Mouse (Mus musculus): Measurements from ENCODE around the gene Klhl30. TPM values are rescaled to one million over a fixed set of nuclear protein-coding genes. Genes with fewer than 3 reads are reported as not detected.

Klhl30 gene
- total RNA-seq (2023): not detected

GRCm38 (mm10) chr1:91350841-91351240, at the start of gene Klhl30:
Klhl30 (plus strand) TSS chr1:91351016.

DNA sequence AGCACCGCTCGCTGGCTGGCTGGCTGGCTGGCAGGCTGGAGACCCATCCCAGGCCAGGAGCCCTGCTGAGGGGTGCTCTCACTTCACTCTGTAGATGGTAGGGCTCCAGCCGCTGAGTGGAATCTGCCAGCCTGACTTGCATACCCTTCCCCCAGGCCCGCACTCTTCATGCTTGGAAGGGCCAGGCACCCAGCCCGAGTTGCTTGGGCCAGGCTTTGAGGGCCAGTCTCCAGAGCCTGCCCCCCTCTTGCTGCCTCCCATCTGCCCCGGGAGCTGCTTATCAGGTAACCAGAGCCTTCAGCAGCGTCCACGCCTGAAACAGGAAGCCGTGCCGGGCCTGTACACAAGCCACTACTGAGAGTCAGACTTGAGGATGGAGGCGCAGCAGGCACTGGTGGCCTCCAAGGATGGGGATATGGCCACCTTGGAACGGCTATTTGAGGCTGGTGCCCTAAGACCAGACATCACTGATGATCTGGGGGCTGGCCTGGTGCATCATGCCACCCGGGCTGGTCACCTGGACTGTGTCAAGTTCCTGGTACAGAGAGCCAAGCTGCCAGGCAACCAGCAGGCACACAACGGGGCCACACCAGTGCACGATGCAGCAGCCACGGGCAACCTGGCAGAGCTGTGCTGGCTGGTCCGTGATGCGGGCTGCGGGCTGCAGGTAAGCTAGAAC, 28.9 kb upstream of the Klhl30 start, which contains the start of gene Espnl:
Gene Espnl (plus strand): TSS at position 316 of the 679 bp plus-strand sequence.

DNA sequence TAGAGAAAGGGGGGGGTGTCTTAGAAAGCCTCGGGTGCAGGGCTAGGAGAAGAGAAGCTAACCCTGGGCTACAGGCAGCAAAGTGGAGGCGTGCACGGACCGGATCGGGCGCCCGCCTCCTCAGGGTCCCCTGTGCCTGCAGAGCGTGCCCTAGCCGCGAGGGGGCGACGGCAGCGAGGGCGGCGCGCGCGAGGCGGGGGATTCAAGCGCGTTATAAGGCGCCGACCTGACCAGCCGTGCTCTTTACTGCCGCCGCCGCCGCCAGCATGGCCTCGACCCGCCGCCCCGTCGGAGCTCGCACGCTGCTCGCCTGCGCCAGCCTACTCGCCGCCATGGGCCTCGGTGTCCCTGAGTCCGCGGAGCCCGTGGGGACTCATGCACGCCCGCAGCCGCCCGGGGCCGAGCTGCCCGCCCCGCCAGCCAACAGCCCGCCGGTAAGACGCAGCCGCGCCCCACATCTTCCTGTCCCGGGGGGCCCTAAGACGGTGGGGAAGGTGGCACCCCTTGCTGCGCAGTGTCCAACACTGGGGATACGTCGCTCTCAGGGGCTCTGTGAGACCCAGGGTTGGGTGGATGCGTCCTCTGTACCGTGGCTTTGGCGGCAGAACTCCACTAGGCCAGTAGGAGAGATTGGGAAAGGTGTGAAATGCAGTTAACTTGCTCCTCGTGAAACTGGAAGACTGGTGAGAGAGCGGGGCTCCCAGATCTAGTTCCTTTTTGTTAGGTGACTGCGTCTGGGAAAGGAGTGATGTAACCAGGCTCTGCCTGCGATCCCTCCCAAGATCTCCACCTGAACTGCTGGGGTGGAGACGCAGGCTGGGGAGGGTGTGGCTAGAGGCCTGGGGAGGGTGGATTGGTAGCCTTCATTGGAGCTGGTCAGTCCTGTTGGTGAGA, 15.6 kb downstream of the Klhl30 start, which contains the start of gene Erfe:
Gene Erfe (plus strand): TSS at position 216 of the 894 bp plus-strand sequence.

DNA sequence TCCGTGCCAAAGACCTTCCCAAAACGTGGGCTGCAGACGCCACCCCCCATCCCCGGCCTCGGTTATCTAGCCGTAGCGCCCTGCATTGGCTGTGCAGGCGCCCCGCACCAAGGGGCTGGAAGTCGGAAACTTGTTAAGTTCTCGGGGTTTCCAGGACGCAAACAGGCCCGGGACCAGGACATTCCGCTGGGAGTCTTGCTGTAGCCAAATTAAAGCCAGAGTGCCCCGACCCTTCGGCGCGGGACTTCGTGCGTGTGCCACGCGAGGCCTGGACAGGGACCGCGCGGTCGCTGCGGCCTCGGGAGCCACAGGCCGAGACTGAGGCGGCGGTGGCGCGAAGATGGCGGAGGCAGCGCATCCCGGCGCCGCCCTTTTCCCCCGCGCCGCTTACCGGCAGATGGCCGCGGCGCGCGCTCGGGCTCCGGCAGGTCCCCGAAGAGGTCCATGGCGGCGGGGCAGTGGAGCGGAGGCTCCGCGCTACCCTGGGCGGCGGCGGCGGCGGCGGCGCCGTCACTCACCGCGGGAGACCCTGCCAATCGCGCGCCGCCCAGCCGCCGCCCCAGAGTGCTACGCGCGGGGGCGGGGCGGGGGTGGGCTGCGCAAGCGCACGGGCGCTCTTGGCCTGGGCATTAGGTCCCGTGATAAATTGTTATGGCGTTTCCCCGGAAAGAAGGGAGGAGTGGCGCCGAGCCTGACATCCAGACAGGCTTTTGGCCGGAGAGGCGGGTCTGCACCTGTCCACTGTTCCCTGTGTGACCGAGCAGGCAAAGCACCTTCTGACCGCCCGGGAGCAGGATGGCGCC, 47.6 kb downstream of the Klhl30 start, which contains the start of gene Ilkap:
Gene Ilkap (minus strand): TSS at position 556 of the 803 bp plus-strand sequence.

Other genes with a start within 250 kb of the Klhl30 start
- 0.82 TPM for gene Rbm44, start 205.9 kb upstream of the Klhl30 start, total RNA-seq (2023)
- 17.5 TPM for gene Ramp1, start 171.2 kb upstream of the Klhl30 start, total RNA-seq (2023)
- gene Ube2f, start 100.7 kb upstream of the Klhl30 start, total RNA-seq (2023): 55.4 TPM
- gene Scly, start 52.7 kb upstream of the Klhl30 start, total RNA-seq (2023): 16.3 TPM
- gene Espnl, start 28.9 kb upstream of the Klhl30 start, total RNA-seq (2023): 0.23 TPM
- gene Erfe, start 15.4 kb downstream of the Klhl30 start, total RNA-seq (2023): 0.62 TPM
- gene Ilkap, start 47.8 kb downstream of the Klhl30 start, total RNA-seq (2023): 146 TPM
- gene Hes6, start 63.0 kb downstream of the Klhl30 start, total RNA-seq (2023): 27.0 TPM
- 16.4 TPM for gene Per2, start 108.3 kb downstream of the Klhl30 start, total RNA-seq (2023)
- 4.8 TPM for gene Traf3ip1, start 143.6 kb downstream of the Klhl30 start, total RNA-seq (2023)
- gene Asb1, start 189.5 kb downstream of the Klhl30 start, total RNA-seq (2023): 9.3 TPM